Mouse (Mus musculus): ENCODE measurements around the gene Plcd1.

GRCm38 (mm10) chr9:119130692-119131091 is 37.4 kb upstream of the Plcd1 start:
- TF ChIP-seq MYOD1 (IDR thresholded peaks at IDR 0.05; ENCODE audit: control insufficient read depth in 1 of 3, insufficient read length in 2 of 3, low read depth in 2 of 3) (no peak), POLR2A (IDR thresholded peaks at IDR 0.05; ENCODE audit: insufficient read length, low read depth) (no peak), USF1 (IDR thresholded peaks at IDR 0.05; ENCODE audit: low read depth) (no peak), E2F4 (IDR thresholded peaks at IDR 0.05; ENCODE audit: insufficient read depth) (no peak), MYOG (IDR thresholded peaks at IDR 0.05; ENCODE audit: control insufficient read depth in 1 of 3, insufficient read depth in 1 of 3, insufficient read length in 2 of 3, low read depth in 2 of 3) (no peak), TCF12 (IDR thresholded peaks at IDR 0.05; ENCODE audit: insufficient read depth, poor library complexity, severe bottlenecking) (no peak), POLR2AphosphoS2 (IDR thresholded peaks at IDR 0.05; ENCODE audit: insufficient read length, low read depth) (no peak), MAX (IDR thresholded peaks at IDR 0.05; ENCODE audit: low read depth) (no peak), SRF (IDR thresholded peaks at IDR 0.05; ENCODE audit: control insufficient read depth, insufficient read length, low read depth) (no peak), CEBPB (IDR thresholded peaks at IDR 0.05; ENCODE audit: insufficient read depth, poor library complexity, severe bottlenecking) (no peak), REST (IDR thresholded peaks at IDR 0.05; ENCODE audit: insufficient read depth, insufficient read length) (no peak)

Data from myocyte (in vitro differentiated cells).